Mouse (Mus musculus) thymus, postnatal 10 days (tissue): ENCODE measurements around the gene Thbs4.

ENCODE experiments used
- DNase-seq, 2 experiments: peaks; one replicate each; pipeline ENCODE4 v3.0.0; 2021; ENCODE audit warnings: low spot score in 2 of 2

Gene Thbs4

GRCm38 (mm10) chr13:92717851-92718665, 76.6 kb downstream of the Thbs4 start:
- DNase-seq, result no peak

DNA sequence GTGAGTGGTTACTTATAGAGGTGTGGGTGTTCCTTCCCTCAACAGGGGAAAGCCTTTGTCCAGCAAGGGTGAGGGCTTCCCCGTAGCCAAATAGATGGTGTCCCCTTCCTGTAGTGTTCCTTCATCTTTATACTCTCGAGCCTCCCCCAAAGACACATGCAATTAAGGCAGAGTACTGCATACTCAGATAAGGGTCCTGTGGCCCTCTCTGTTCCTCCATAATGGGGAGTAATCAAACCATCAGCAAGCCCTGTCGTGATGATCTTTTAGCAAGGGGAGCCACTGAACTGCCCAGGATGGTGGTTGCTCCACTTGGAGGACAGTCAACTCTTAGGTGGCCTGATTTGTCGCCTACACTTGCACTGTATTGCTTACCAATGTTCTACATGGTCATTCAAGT, 82.0 kb downstream of the Thbs4 start:
- no peak for DNase-seq

- no peak for DNase-seq
Measured at GRCm38 (mm10) chr13:92711821-92712220, 82.8 kb downstream of the Thbs4 start.

DNA sequence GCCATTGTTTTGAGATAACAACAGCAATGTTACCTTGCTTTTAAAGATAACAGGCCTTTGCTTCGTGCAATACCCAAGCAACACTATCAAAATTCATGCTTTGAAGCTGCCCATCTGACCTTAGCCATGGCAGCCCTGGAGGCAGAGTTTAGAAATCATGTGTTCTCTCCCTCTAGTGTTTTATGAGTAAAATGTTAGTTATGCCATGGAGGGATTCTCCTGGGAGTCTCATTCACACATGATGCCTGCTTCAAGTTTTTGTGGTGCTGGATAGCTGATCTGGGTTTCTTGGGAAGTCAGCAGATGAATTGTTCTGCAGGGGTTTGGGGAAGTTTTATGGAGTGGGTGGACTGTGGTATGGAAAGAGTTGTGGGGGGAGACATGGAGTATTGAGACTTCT, 84.3 kb downstream of the Thbs4 start:
- no peak for DNase-seq

- no peak for DNase-seq
Measured at GRCm38 (mm10) chr13:92709535-92709934, 85.1 kb downstream of the Thbs4 start.

DNA sequence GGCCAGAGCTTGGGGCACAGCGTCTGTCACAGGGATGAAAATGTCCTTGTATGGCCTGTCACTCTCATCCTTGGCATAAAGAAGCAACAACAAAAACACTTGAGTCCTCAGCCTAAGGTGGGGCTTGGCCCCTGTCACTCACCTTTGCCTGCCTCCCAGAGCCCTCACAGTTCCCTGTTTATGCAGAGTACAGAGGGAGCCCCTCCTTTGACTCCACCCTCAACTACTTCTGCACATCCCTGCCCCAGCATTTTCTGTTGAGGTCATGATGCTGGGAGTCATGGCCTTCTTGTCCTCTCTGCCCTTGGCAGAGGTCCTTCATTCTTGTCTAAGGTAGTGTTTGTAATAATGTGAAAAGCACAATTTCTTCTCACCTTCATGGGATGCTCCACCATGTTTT, 86.2 kb downstream of the Thbs4 start:
- DNase-seq, result no peak

GRCm38 (mm10) chr13:92707941-92708340, 86.7 kb downstream of the Thbs4 start:
- DNase-seq, result no peak

DNA sequence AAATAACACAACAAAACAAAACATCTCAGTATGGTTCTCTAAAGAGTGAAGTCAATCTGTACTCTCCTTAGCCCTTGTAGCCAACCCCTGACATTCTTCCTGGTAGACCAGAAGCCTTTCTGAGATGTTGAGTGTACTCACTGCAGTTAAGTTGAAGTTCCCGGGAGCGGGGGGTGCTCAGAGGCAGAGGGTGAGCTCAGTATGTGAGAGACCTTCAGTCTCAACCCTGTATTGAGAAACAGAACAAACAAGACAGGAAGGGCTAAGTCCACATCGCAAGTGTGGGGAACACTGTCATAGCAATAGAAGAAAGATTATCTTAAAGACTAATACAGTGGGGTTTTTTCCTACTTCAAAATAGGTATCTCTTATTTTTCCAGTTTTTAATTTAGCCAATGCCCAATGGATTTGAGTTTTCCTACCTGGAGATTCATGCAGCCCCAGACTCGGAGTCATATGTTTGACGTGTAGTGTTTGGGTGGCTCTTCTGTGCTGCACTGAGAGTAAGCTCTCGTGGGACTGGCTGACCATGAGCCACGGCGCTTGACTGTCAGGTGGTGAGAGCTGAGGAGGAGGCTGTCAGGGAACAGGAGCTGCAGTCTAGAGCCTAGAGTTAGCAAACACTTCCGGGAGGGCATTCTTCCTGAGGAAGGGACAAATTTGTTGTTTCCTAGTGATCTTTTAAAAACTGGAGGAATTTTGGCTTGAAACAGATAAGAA, 88.1 kb downstream of the Thbs4 start:
- DNase-seq, result no peak

DNA sequence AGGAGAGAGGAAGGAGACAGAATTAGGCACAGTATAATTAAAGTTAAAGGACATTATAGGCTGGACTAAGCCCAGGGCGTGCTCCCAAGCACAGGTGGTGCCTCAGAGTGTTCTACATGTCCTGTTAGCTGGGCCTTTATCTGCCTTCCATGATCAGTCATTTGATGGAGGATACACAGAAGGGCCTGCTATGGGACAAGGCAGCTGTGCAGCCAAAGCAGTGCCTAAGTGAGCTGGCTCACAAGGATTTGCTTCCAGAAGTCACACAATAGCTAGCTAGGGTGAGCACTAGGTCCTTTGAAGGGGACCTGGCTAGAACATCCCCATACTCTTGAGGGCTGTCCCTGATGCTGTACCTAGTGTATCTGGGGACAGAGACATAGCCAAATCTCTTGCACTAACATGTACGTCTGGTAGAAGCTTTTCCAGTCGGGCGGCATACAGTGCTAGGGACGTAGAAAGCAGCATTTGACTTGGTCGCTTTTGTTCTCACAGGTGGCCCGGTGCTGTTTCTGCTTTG, 89.5 kb downstream of the Thbs4 start:
- no peak for DNase-seq

DNA sequence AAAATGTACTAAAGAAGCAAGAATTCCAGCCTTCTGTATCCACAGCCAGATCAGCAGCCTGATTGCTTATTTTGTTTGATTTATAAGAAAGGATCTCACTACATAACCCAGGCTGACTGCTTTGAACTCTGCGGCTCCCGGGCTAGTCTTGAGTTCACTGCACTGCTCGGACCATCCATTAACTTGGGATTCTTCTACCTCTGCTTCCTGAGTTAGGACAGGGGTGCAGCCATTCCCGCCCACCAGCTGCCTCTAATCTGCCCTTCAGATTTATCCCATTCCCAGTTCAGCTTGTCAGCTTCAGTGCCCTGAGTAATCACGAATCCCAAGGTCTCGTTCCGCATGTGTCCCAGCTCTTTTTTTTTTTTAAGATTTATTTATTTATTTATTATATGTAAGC, 90.4 kb downstream of the Thbs4 start:
- no peak for DNase-seq

GRCm38 (mm10) chr13:92703241-92704027, 91.2 kb downstream of the Thbs4 start:
- DNase-seq, result peak; percentile 65 to 68

- DNase-seq, result no peak
Measured at GRCm38 (mm10) chr13:92702035-92702434, 92.6 kb downstream of the Thbs4 start.
